Mouse (Mus musculus): Measurements from ENCODE around the gene Bpifb3. TPM values are rescaled to one million over a fixed set of nuclear protein-coding genes. Genes with fewer than 3 reads are reported as not detected.

Bpifb3 gene
- polyA plus RNA-seq (2012; rRNA removed), result 0.05 TPM in 1 of 2 replicates, not detected in the other

DNA sequence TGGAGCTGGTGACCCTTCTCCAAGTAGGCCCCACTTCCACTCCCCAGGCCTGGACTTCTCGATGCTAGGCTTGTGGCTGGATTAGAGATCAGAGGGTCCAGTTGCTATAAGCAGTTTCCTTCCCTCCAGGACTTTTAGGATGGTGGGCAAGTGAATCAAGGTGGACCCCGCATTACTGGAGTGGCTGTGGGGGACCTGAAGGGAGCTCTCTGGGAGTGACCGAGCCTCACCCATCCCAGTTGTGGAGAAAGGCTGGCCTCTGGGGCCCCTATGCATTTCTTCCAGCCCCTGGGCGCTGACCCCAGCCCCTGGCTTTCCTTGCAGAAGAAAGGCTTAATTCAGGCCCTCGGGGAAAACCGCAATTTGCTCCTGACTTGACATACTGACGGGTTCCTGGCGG lies at the start of gene Bpifb3:
TSS of gene Bpifb3 (plus strand) at position 301 of the 400 bp plus-strand sequence.
- DNase-seq (ENCODE audit: low read depth), result no peak

DNA sequence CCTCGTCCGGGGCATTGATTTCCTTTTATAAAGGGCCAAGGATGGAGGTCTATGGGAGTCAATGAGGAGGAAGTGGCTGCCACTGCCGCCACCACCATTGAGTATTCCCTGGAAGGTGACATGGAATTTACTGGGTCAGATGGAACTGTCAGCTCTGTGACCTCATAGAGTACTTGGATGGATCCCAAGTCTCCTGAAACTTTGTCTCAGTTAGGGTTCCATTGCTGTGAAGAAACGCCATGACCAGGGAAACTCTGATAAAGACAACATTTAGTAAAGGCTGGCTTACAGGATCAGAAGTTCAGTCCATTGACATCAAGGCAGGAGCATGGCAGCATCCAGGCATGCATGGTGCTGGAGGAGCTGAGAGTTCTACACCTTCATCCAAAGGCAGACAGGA lies 47.0 kb upstream of the Bpifb3 start, which contains the start of gene Sun5:
TSS of gene Sun5 (minus strand) at position 101 of the 400 bp plus-strand sequence.
- DNase-seq (ENCODE audit: low read depth), result no peak

DNA sequence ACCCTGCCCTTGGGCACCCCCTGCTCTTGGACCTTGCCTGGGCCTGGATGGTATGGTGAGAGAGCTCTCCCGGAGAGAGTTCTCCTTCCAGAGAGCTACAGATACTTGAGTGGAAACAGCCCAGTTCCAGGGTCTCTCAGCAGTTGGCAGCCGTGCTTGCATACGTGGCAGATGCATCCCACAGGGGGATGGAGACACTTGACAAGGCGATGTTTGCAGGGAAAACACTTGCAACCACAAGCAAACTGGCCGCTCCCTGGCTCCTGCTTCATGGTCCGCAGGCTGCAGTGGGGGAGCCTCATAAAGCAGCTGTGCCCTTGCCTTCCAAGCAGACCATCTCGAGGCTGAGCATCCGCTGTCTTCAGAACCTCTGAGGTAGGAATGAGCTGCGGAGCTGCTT lies 43.3 kb upstream of the Bpifb3 start, which contains the start of gene Bpifb2:
TSS of gene Bpifb2 (plus strand) at position 301 of the 400 bp plus-strand sequence.
- DNase-seq (ENCODE audit: low read depth), result no peak

DNA sequence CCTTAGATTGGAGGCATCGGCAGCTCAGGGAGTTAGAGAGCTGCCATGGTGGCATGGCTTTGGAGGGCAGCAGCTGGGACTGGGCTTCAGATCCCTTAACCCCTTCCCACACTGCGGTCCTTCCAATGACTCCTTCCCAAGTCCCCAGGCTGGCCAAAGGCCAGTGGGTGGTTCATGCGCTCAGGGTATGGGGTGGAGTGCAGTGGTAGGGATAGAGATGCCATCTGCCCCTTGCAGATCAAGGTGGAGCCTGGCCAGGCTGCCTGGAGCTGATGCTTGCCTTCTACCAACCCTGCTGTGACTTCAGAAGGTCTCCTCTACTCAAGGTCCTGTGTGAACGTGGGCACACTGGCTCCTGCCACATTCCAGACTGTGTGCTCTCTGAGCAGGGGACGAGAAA lies 18.9 kb upstream of the Bpifb3 start:
- DNase-seq (ENCODE audit: low read depth), result no peak

DNA sequence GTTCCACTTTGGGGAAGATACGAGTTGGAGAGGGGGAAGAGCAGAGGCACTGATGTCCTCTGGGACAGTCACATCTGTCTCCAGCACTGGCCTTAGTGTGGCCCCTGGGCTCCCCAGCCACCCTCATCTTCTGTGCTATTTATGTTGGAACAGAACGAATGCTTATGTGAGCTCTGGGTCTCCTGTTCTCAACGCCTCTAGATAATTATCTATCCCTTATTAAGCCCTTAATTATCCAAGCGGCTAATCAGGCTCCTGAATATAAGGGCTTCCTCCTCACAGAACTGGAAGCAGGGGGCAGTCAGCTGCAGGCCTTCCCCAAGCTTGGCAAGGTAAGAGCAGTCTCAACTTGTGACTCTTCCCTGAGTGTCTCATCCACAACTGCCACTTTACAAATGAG lies 17.9 kb upstream of the Bpifb3 start, which contains the start of gene Bpifb6:
TSS of gene Bpifb6 (plus strand) at position 301 of the 400 bp plus-strand sequence.
- DNase-seq (ENCODE audit: low read depth), result no peak

DNA sequence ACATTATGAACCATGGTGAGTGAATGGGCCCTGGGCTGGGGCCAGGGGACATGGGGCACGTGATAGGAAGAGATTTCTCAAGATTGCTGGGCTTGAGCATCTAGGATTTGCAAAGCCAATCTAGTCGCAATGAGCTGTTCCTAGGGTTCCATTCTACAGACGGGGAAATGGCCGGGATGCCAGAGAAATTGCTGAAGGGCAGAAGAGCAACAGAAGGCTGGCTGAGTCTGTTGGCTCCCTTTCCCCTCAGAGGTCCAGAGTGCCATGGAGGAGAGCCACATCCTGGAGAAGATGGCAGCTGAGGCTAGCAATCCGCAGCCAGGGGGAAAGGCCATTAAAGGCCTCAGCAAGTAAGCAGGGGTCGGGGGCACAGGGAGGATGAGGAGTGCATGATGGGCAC lies 15.3 kb upstream of the Bpifb3 start:
- no peak for DNase-seq (ENCODE audit: low read depth)

GRCm38 (mm10) chr2:153906626-153907025 lies 11.4 kb upstream of the Bpifb3 start:
- no peak for DNase-seq (ENCODE audit: low read depth)

GRCm38 (mm10) chr2:153914151-153914550 lies 3.9 kb upstream of the Bpifb3 start:
- peak; percentile 3 for DNase-seq (ENCODE audit: low read depth)

GRCm38 (mm10) chr2:153921246-153921645 lies 3.2 kb downstream of the Bpifb3 start:
- no peak for DNase-seq (ENCODE audit: low read depth)

DNA sequence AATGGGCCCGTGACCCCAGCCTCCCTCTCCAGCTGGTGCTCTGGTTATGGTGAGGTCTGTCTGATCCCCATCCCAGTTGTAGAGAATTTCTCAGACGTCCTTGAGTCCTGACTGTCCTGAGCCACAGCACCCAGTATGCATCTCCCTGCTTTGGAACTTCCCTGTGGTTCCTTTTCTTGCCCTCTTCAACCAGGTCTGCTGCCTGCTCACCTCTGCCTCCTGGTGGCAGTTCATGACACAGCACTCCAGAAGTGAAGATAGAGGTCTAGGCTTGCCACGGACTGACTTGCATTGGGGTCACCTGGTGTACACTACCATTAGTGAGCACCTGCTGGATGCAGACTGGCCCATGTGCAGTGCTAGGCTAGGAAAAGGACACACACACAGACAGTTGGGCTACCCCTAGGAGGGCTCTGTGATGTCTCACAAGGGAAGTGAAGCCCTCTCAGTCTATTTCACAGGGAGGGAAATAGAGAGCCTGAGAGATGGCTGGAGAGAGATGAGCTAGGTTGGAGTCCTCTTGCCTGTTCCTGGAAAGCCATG lies 11.9 kb downstream of the Bpifb3 start:
- DNase-seq (ENCODE audit: low read depth), result no peak

- DNase-seq (ENCODE audit: low read depth), result no peak
These were observed 13.1 kb downstream of the Bpifb3 start for GRCm38 (mm10) chr2:153931125-153931524.

- no peak for DNase-seq (ENCODE audit: low read depth)
These were observed 15.3 kb downstream of the Bpifb3 start for GRCm38 (mm10) chr2:153933311-153933710.

DNA sequence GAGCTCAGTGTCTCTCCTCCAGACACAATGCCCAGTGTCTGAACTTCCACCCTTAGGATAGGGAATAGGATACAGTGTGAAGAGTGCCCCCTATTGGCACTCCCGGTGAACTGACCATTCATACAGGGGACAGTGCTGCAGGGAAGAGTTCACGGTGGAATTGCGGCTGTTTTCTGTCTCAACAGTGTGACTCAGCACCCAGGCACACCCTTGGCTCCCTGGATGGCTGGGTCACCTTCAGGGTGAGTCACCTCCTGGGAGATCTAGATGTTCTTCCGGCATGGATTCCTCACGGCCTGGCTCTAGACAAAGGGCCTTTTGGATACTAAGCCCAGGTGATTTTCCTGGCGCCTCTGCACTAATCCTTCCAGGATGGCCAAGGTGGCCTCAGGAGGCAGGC lies 17.3 kb downstream of the Bpifb3 start:
- no peak for DNase-seq (ENCODE audit: low read depth)

- no peak for DNase-seq (ENCODE audit: low read depth)
These were observed 19.8 kb downstream of the Bpifb3 start, which contains the start of gene Bpifb4 for GRCm38 (mm10) chr2:153937843-153938242. TSS of gene Bpifb4 (plus strand) at chr2:153938212.

DNA sequence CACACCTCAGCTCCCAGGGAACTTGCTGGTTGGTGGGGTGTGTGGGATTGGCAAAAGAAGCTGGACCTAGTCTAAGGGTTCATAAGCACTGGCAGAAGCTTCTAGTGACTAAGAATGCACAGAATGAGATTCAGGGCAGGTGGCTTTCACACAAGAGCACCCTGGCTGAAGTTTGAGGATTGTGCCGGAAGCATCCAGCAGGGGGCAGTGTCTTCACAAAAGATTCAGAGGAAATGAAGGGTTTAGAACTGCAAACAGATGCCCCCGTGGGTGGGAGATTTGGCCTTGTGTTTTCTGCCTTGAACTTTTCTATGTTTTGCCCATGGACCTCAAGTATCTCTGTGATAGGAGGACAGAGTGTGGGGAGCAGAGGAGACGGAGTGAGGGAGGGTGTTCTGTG lies 25.5 kb downstream of the Bpifb3 start:
- DNase-seq (ENCODE audit: low read depth), result no peak

DNA sequence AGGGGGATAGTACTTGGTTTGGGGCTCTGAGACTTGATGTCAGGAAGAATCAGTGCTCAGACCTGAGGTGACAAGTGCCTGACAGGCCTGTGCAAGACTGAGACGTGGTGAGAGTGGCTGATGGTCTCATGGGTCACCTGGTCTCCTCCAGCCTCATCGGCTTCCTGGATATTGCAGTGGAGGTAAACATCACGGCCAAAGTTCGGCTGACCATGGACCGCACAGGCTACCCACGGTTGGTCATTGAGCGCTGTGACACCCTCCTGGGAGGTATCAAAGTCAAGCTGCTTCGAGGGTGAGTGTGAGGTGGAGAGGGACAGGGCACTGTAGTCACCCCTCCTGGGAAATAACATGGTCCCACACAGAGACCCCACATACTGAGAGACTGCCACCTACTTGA lies 26.5 kb downstream of the Bpifb3 start:
- DNase-seq (ENCODE audit: low read depth), result no peak

GRCm38 (mm10) chr2:153952897-153953296 lies 34.9 kb downstream of the Bpifb3 start:
- no peak for DNase-seq (ENCODE audit: low read depth)

DNA sequence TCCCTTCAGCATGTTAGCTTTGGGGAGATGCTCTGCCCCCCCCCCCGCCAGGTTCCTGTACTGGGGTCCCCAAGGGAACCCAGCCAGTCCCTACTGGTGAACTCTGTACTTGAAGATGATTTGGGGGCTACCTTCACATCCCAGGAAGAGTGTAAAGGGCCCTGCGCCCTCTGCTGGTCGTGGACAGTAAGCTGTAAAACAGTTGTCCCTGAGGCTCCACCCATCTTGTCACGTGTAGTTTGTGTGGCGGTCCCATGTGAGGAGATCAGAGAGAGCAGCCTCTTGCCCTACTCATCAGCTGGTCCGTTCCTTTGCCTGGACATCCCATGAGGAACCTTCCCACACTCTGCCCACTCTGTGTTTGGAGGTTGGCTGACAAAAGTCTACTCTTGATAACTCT lies 35.8 kb downstream of the Bpifb3 start:
- no peak for DNase-seq (ENCODE audit: low read depth)

DNA sequence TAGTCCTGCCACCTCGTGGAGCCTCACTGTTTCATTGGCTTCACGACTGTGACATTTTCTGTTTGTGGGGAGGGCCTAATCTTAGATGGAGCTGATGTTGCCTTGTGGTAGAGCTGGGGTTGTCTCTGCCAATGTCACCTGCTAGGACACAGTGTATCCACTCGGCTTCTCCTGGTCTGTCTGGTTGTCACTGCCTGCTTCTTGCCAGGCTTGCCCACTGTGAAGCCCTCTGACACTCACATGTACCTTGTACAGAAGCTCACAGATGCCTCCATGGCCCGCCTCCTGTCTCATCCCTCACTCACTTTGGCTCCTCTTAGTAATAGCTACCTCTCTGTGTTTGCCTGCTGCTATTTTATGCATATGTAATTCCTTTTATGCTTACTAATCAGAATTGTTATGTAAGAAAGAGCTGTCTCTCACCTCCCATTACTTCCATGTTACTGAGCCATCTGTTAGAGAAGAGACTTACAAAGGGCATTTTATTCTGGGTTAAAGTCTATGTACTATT lies 44.8 kb downstream of the Bpifb3 start:
- no peak for DNase-seq (ENCODE audit: low read depth)

DNA sequence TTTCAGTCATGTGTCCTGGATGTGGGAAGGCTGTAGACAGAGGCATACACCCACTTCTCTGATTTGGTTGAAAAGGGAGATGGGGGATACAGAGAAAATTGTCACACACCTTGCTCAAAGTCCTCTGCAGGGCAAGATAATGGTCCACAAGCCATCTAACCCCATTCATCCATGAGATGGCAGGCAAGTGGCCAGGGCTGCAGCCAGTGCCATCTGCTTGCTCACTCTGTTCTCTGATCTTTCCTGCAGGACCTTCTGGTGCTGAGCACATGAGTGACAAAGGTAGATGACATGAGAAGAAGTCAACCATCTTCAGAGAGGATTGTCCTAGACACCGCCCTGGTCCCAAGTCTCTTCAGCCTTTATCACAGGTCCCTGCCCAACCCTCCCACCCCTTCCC lies 45.3 kb downstream of the Bpifb3 start:
- DNase-seq (ENCODE audit: low read depth), result no peak

- no peak for DNase-seq (ENCODE audit: low read depth)
These were observed 52.2 kb downstream of the Bpifb3 start for GRCm38 (mm10) chr2:153970221-153970620.

DNA sequence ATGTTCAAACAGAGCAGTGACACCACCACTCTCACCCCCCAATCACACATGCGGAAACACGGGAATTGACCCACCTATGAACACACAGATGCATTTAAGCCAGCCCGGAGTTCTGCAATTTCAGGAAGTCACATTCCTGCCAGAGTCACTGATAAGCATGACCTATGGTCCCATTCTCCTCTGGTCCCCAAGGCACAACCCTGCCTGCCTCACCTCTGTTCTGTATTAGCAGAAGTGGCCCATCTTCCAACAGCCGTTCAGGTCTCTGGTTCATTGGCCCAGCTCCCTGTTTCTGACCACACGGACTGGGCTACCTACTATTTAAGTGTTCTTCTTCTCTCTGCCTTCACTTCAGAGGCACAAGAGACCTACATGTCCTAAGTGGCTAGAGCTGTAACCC lies 56.6 kb downstream of the Bpifb3 start, which contains the start of gene Bpifa6:
TSS of gene Bpifa6 (plus strand) at position 364 of the 400 bp plus-strand sequence.
- DNase-seq (ENCODE audit: low read depth), result no peak
